Mouse (Mus musculus): ENCODE measurements around the gene Cacng4. TPM values are rescaled to one million over a fixed set of nuclear protein-coding genes. Genes with fewer than 3 reads are reported as not detected.

Gene Cacng4
- polyA plus RNA-seq, 2 experiments: 4.8 to 13.9 TPM

DNA sequence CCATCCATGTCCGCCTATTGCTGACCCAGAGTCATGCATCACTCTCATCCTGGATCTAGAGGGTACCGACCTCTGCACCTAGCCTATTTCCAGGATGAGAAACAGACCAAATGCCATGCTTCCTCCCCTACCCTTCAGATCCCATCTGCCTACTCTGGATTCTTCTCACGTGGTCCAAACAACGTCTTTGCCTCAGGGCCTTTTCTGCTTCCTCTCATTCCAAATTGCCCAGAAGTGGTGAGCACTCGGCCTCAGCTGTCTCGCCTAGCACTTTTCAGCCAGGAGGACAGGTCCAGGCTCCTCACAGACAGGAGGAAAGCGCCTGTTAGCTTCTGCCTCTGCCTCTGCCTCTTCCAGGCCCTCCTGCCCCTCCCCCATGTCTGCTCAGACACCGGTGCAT, 21.0 kb downstream of the Cacng4 start:
- Histone ChIP-seq H3K4me2 (replicated peaks; ENCODE audit: low read depth, low read length, severe bottlenecking) (no peak overlapping the region), H3K4me3 (replicated peaks; ENCODE audit: low read length) (no peak overlapping the region), H3K9me3 (ENCODE audit: control insufficient read depth, low read length) (no peaks in the 10 kb centered on the region), H3K9ac (ENCODE audit: low read depth, low read length, severe bottlenecking) (no peak overlapping the region), H3K4me1 (ENCODE audit: control insufficient read depth, insufficient read depth, low read length) (peaks cover 3% of the 10 kb centered on the region; the same call in 1 of the 2 replicates), H3K27ac (replicated peaks; ENCODE audit: low read depth, low read length) (no peak overlapping the region), H3K36me3 (ENCODE audit: control insufficient read depth, insufficient read depth, low read length) (no peaks in the 10 kb centered on the region), H3K27me3 (ENCODE audit: control insufficient read depth, insufficient read depth, low read length) (no peaks in the 10 kb centered on the region)
- 41% methylated on average over 8 of the region's 8 CpGs for WGBS
- DNase-seq (ENCODE audit: low spot score) (no peak), ATAC-seq (ENCODE audit: low FRiP score, low read depth) (no peak)
- TF ChIP-seq POLR2A (IDR thresholded peaks at IDR 0.05; ENCODE audit: borderline replicate concordance, extremely low read depth, insufficient read depth, insufficient read length): no peak

DNA sequence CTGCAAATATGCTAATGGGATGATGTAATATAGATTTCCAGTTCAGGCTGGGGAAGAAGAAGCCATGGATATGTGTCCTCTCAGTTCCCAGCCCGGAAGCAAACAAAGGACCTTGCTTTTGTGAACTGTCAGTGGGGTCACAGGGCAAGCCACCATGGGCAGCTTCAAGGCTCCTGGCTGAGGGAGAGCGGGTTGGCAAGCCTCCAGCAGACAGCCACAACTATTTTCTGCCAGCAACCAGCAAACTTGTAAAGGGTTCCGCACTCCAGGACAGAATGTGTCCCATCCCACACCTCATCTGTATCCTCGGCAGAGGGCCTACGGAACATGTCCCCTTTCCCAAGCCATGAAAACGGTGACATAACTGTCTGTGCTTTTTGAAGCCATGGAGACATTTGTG, 22.4 kb downstream of the Cacng4 start:
- WGBS: 74% methylated on average over 6 of the region's 6 CpGs
- no peak overlapping the region for H3K4me2 ChIP-seq (replicated peaks; ENCODE audit: low read depth, low read length, severe bottlenecking)
- no peak for TF ChIP-seq POLR2A (IDR thresholded peaks at IDR 0.05; ENCODE audit: borderline replicate concordance, extremely low read depth, insufficient read depth, insufficient read length)
- H3K27ac ChIP-seq (replicated peaks; ENCODE audit: low read depth, low read length): no peak overlapping the region
- H3K36me3 ChIP-seq (ENCODE audit: control insufficient read depth, insufficient read depth, low read length): no peaks in the 10 kb centered on the region
- no peaks in the 10 kb centered on the region; the same call in 1 of the 2 replicates for H3K4me1 ChIP-seq (ENCODE audit: control insufficient read depth, insufficient read depth, low read length)
- ATAC-seq (ENCODE audit: low FRiP score, low read depth) (no peak), DNase-seq (ENCODE audit: low spot score) (no peak)
- no peaks in the 10 kb centered on the region for H3K9me3 ChIP-seq (ENCODE audit: control insufficient read depth, low read length)
- no peak overlapping the region for H3K4me3 ChIP-seq (replicated peaks; ENCODE audit: low read length)
- H3K9ac ChIP-seq (ENCODE audit: low read depth, low read length, severe bottlenecking): no peak overlapping the region
- no peaks in the 10 kb centered on the region for H3K27me3 ChIP-seq (ENCODE audit: control insufficient read depth, insufficient read depth, low read length)

DNA sequence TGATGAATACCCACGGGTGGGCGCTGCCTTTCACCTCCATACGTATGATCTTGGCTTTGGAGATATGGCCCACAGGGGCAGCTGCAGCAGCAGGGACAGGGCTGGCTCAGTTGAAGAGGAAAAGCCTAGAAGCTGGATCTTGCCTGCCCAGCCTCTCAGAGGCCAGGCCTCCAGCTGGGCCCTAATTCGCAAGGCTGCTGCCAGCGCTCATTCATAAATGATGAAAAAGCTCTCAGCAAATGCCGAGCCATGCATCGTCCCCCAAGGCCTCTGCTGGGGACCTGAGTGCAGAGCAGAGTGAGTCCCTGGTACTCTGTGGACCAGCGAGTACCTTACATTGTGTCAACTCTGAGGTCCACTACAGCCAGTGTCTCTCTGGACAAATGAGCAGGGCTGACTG, 26.0 kb downstream of the Cacng4 start:
- Histone ChIP-seq H3K4me1 (ENCODE audit: control insufficient read depth, insufficient read depth, low read length) (no peaks in the 10 kb centered on the region; the same call in 1 of the 2 replicates), H3K4me2 (replicated peaks; ENCODE audit: low read depth, low read length, severe bottlenecking) (no peak overlapping the region), H3K27ac (replicated peaks; ENCODE audit: low read depth, low read length) (no peak overlapping the region), H3K27me3 (ENCODE audit: control insufficient read depth, insufficient read depth, low read length) (no peaks in the 10 kb centered on the region), H3K9me3 (ENCODE audit: control insufficient read depth, low read length) (no peaks in the 10 kb centered on the region), H3K4me3 (replicated peaks; ENCODE audit: low read length) (no peak overlapping the region), H3K9ac (ENCODE audit: low read depth, low read length, severe bottlenecking) (no peak overlapping the region), H3K36me3 (ENCODE audit: control insufficient read depth, insufficient read depth, low read length) (no peaks in the 10 kb centered on the region)
- DNase-seq (ENCODE audit: low spot score) (no peak), ATAC-seq (ENCODE audit: low FRiP score, low read depth) (no peak)
- TF ChIP-seq POLR2A (IDR thresholded peaks at IDR 0.05; ENCODE audit: borderline replicate concordance, extremely low read depth, insufficient read depth, insufficient read length): no peak
- WGBS: 61% methylated on average over 8 of the region's 8 CpGs

DNA sequence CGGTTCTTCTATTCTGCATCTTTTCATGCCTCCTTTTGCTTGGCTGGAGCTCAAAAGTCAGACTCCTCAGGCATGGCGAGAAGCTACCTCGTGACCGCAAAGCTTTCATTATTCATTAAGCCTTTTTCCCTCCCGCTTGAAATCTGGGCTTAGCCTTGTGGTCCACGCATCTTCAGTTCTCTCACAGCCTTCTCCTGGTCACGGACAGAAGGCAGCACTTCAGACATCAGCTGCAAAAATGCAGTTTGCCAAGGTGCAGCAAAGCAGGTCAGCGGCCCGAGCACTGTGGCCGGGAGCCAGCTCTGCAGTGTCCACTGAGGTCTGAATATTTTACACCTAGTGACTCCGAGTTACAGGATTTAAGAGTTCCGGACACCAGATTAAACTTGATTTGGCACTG, 27.4 kb downstream of the Cacng4 start:
- H3K4me1 ChIP-seq (ENCODE audit: control insufficient read depth, insufficient read depth, low read length): peaks cover 14% of the 10 kb centered on the region
- H3K9ac ChIP-seq (ENCODE audit: low read depth, low read length, severe bottlenecking): no peak overlapping the region
- H3K27me3 ChIP-seq (ENCODE audit: control insufficient read depth, insufficient read depth, low read length): no peaks in the 10 kb centered on the region
- H3K36me3 ChIP-seq (ENCODE audit: control insufficient read depth, insufficient read depth, low read length): no peaks in the 10 kb centered on the region
- H3K4me2 ChIP-seq (replicated peaks; ENCODE audit: low read depth, low read length, severe bottlenecking): no peak overlapping the region
- no peak for DNase-seq (ENCODE audit: low spot score)
- 81% methylated on average over 12 of the region's 12 CpGs for WGBS
- no peak overlapping the region for H3K4me3 ChIP-seq (replicated peaks; ENCODE audit: low read length)
- ATAC-seq (ENCODE audit: low FRiP score, low read depth): no peak
- no peaks in the 10 kb centered on the region for H3K9me3 ChIP-seq (ENCODE audit: control insufficient read depth, low read length)
- H3K27ac ChIP-seq (replicated peaks; ENCODE audit: low read depth, low read length): no peak overlapping the region
- no peak for TF ChIP-seq POLR2A (IDR thresholded peaks at IDR 0.05; ENCODE audit: borderline replicate concordance, extremely low read depth, insufficient read depth, insufficient read length)

DNA sequence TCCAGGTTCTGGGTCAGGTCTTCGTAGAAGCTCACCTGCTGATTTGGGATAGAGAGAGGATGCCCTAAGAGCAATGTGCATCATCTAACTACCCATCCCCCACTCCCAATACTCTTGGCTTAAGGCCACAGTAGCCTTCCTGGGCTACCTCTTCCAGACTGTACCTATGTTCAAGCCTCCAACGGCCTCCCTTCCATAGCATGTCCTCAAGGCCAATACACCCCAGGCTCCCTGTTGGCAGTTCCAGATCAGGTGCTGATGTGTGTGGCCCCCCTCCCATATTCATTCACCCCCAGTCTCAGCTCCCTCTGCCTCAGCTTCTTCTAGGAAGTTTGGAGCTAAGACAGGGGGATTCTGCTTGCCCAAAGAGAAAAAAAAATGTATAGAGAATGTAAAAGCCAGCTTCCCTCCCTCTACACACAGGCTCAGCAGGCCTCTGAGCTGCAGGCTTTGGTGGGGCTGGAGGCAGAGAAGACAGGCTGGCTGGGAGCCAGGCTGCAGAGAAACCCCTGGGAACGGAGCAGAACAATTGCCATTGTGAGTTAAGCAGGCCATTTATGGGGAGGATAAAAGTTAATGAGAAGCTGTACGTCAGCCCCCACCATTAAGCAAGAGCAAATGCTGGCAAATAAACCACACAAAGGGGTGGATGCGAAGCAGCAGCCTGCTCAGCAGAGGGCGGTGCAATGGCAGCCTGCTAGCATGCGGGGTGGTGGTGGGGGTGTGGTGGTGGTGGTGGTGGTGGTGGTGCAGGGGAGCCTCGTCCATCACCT, 31.5 kb downstream of the Cacng4 start:
- DNase-seq (ENCODE audit: low spot score): peak; percentile 82
- no peaks in the 10 kb centered on the region for H3K9me3 ChIP-seq (ENCODE audit: control insufficient read depth, low read length)
- H3K9ac ChIP-seq (ENCODE audit: low read depth, low read length, severe bottlenecking): no peak overlapping the region
- WGBS: 19% methylated on average over 8 of the region's 8 CpGs
- H3K27ac ChIP-seq (replicated peaks; ENCODE audit: low read depth, low read length): peak overlapping the region; percentile 62
- peaks cover 32% of the 10 kb centered on the region for H3K4me1 ChIP-seq (ENCODE audit: control insufficient read depth, insufficient read depth, low read length)
- peak; percentile 79 for ATAC-seq (ENCODE audit: low FRiP score, low read depth)
- H3K36me3 ChIP-seq (ENCODE audit: control insufficient read depth, insufficient read depth, low read length): no peaks in the 10 kb centered on the region
- H3K4me2 ChIP-seq (replicated peaks; ENCODE audit: low read depth, low read length, severe bottlenecking): 0 out of 2 replicates have a peak overlapping the region, but pooled peaks have one; percentile 13
- no peaks in the 10 kb centered on the region for H3K27me3 ChIP-seq (ENCODE audit: control insufficient read depth, insufficient read depth, low read length)
- no peak overlapping the region for H3K4me3 ChIP-seq (replicated peaks; ENCODE audit: low read length)
- no peak for TF ChIP-seq POLR2A (IDR thresholded peaks at IDR 0.05; ENCODE audit: borderline replicate concordance, extremely low read depth, insufficient read depth, insufficient read length)
